Mouse (Mus musculus) E14TG2a.4 (cell line): ENCODE results near the gene Samd14.

Experiments
- CTCF ChIP-seq: conservative IDR thresholded peaks from 2 replicates; pipeline ENCODE4 v1.5.1; 2014; ENCODE audit warnings: low read length
- NANOG ChIP-seq: IDR thresholded peaks from 2 replicates; pipeline ENCODE4 v1.6.1; 2014; ENCODE audit warnings: borderline replicate concordance, low read length, mixed read lengths
- POU5F1 ChIP-seq: IDR thresholded peaks from 2 replicates; pipeline ENCODE4 v1.6.1; 2014; ENCODE audit warnings: low read length, borderline replicate concordance

DNA sequence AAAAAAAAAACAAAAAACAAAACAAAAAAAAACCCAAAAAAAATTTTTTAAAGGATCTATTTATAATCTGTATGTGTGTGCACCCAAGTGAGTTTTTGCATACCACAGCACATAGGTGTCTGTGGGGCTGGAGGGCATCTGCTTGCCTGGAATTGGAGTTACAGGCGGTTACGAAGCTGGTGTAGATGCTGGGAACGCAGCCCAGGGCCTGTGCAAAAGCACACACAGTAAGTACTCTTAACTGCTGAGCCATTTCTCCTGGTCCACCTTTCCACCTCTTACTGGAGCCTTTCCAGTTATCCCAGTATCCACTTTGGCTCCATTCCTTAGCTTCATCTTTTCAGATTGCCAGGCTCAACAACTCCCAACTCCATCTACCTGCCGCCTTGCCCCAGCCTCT is 33.4 kb downstream of the Samd14 start:
- TF ChIP-seq CTCF (no peak), POU5F1 (no peak), NANOG (no peak)
